Mouse (Mus musculus) neutrophil, adult 5-6 weeks (primary cell): ENCODE data around the gene Rbm19. TPM values are rescaled to one million over a fixed set of nuclear protein-coding genes. Genes with fewer than 3 reads are reported as not detected.

ENCODE experiments used
- ATAC-seq: fragments of 151-379, 151-347 bp; 2 replicates; pipeline ENCODE4 v1.8.0; 2017; ENCODE audit warnings: mild to moderate bottlenecking, moderate TSS enrichment; ENCODE audit not compliant: insufficient number of reproducible peaks, poor library complexity, low FRiP score, severe bottlenecking; ENCODE audit errors: extremely low read depth
- total RNA-seq: library from RNA; stranded (forward); fragments of 200-1000 nt; gene quantifications from 2 replicates; pipeline ENCODE4 v1.2.3, GENCODE M21; 2017

The Rbm19 gene
- total RNA-seq, 1 experiment from 2014 or later = 29.0 TPM

DNA sequence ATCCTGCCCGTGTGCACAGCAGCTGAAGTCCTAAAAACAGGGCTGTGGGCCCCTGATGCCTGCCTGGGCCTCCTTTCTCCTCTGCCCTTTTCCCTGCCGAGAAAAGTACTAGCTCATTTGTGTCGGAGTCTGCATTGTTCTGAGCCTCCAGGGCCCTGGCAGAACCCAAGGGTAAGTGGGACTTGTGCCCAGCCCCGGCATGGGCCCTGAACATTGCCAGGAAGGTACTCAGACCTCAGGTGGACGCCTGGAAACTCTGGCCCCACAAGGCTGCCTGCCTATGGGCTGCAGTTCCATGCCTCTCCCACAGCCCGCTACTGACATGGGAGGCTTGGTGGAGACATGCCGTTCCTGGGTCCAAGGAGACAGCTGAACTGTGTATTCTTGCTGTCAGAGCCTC, 72.3 kb downstream of the Rbm19 start:
- ATAC-seq = no peak

DNA sequence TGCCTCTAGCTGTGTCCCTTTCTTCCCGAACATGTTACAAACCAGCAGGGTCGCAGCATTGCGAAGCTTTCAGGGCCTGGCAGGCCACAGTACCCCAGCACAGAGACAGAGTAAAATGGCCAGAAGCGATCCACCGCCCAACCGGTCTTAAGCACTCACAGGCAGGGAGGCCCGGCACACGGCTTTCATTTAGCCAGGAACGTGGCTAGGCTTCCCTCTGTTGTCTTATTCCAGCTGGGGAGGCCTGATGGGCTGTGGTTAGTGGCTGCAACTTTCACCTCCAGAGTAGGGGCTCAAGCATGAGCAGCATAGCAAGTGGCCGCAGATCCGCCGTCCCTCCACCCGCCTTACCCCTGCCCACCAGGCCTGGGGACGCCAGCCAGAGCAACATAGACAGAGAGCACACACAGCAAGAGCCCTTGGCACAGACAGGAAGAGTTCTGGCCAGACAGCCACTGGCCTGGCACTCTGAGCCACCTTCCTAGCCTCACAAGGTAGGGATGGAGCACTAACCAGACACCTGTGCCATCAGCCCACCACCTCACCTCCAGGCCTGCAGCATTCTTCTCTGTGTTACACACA, 73.8 kb downstream of the Rbm19 start:
- ATAC-seq = no peak

DNA sequence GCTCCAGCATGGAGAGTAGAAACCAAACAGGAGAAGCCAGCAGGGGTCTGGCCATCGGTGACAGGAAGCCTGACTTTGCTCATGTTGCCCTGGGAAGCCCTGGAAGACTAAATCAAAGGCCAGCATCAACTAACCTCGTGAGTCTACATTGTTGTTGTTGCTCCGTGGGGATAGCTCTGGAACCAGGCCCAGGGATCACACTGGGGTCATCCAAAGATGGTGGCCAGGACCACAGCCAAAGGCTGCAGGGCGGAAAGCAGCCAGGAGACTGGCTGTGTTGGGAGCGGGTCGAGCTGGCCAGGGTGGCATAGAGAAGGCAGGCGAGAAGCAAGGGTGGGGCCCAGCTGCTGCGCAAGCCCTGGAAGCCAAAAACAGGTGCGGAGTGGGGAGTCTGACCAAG, 75.4 kb downstream of the Rbm19 start:
- ATAC-seq = no peak

DNA sequence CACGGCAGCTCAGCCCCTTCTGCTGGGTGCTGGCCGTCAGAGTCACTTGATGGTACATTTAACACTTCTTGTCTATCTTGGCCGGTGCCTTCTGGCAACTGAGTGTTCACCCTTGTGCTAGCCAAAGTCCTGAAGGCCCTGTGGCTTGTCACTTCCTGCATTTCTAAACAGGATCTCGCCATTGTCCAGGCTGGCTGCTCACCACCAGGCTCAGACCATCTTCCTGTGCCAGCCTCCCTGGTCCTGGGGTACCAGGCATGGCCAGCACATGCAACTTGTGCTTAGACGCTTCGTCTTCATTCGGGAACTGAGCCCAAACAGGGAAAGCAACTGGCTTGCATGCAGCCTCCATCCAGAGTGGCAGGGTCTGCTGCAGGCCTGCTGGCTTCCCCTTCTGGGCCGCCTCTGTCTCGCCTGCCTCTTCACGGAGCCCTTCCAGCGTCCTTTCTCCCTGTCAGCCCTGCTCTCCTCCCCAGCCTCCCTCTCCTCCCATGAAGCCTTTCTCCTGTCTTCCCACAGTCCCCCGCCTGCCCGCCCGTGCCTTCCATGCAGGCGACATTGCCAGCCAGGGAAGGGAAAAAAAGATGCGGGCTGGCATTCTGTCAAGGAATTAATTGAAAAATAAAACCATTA, 78.2 kb downstream of the Rbm19 start:
- no peak for ATAC-seq

DNA sequence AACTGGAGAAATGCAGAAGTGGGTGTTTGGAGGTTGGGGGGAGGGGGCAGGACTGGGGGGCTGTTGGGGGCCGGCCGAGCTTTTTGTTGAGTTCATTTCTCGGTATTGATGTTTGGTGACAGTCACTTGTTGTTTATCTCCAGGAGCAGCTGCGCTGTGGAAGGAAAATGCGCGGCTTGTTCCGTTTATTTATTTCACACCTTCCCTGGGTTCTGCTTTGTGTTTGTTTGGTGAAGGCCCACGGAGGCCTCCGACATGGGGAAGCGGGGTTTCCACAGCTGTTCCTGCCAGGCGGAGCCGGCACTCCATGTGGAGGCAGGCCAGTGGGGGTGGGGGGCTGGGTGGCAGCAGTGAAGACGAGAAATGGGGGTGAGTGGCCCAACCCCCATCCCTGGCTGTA, 78.7 kb downstream of the Rbm19 start:
- no peak for ATAC-seq

DNA sequence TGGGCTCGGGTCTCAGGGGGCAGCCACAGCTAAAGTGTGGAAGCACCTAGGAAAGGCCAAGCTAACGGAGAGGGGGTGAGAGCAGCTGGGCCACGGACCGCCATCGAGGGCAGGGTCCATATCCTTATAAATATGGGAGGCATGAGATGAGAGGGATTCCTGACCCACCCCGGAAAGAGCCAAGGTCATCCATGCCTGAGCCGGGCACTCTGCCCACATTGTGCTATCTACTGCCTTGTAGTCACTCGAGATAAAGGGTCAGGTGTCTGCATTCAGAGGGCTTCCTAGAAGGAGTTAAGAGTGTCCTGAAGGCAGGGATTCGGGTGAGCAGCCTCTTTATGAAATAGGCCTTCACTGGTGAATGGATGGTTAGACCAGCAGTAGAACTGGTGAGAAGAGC, 80.6 kb downstream of the Rbm19 start:
- no peak for ATAC-seq

DNA sequence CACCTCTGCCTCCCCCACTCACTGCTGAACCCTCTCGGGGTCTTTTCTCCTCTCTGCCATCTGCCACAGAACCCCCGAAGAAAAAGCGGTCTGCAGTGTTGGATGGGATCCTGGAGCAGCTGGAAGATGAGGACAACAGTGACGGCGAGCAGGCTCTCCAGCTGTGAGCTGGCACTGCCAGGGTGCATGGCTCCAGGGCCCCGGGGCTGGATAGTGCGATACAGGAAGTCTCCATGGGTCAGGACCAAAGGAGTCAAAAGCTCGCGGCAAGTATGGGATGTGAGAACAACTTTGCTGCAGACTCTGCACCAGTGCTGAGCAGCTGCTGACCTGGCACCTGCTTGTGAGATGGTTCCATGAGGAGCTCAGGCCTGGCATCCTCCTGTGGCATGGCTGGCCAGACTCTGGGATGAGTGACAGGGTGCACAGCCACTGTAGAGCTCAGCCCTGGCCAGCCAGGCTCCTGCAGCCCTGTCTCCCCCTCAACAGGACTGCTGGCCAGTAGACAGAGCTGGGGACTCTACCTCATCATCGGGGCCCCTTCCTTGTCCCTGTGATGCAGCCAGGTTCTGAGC, 81.6 kb downstream of the Rbm19 start:
- ATAC-seq = no peak

DNA sequence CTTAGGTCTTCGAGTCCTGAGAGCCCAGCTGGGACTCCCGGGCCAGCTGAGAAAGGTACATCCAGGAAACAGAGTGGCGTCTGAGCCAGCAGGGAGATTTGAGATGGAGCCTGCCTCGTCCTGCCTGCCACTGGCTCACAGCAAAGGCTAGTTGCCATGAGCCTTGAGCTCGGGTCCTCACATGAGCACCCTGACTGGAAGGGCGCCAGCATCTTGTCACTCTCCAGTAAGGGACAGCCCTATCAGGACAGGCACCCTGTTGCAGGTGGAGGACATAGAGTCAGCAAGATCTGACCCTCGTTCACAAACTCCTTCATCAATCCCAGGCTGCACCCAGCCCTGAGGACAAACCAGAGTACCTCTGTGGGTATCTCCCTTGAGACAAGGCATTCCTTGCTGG, 83.6 kb downstream of the Rbm19 start:
- ATAC-seq = no peak

DNA sequence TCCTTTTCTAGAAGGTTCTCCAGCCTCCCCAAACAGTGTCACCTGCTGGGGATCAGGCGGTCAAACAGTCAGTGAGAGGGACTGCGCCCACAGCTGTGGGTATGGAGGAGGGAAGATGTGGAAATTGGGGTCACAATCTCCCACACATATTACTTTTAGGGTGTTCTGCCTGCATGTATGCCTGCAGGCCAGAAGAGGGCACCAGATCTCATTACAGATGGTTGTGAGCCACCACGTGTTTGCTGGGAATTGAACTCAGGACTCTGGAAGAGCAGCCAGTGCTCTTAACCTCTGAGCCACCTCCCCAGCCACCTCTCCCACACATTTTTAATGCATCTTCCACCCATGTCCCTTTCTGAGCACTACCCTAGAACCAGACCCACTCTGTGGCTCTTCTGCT, 88.1 kb downstream of the Rbm19 start:
- ATAC-seq = no peak

DNA sequence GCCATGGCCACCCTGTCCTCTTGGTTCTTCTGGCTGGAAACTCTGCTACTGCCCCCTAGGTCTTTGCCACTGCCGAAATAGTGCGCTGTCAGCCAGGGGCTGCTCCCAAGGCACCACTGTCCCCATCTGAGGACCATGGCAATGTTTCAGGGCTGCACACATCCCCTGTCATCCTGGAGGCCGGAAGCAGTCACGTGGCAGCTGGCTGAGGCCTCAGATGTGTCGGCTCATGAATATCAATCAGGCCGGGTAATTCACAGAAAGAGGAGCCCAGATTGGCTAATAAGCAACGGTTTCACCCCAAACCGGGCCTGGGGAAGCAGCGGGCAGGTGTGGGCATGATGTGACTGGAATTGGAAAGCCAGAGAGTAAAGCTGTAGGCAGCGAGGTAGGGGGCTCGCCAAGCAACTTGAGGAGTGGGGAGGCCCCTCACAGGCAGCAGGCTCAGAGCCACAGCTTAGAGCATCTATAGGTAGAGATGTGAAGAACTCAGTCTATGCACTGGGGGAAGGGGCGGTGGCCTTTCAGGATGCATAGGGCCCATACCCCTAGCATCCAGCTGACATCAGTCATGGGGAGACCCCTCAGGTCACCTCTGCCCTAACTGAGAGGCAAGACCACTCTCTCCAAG, 90.2 kb downstream of the Rbm19 start:
- ATAC-seq = no peak

DNA sequence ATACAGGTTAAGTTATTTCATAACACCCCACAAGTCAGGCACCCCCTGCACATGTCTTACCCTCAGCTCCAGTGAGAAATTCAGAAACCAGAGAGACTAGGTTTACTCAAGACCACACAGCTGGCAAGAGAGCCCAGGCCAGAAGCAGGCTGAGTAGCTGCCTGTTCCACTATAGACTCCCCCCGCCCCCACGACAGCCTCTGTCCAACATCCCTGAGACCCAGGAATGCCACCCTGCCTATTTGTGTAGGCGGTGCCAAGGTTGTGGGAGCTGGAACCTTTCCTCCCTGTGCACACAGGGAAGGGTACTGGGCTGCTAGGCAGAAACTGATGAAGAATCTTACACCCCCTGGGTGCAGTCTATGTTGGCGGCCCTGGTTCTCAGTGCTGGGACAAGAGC, 91.2 kb downstream of the Rbm19 start:
- ATAC-seq = no peak

DNA sequence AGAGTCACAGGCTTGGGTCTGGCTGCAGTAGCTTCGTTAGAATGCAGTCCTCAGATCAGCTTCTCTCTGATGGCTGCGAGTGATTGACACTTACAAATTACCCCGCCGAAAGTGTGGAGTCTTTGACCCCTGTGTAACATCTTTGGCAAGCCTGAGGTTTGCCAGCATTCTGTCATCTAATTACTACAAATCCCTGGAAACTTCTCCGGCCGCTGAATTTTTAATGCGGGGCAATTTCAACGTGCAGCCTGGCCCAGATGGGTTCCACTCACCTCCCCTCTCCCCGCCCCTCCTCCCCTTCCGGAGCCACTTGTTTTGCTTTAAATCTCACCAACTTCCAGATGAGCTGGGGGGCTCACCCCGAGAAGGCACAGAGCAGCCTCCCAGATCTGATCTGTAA, 94.4 kb downstream of the Rbm19 start:
- no peak for ATAC-seq

DNA sequence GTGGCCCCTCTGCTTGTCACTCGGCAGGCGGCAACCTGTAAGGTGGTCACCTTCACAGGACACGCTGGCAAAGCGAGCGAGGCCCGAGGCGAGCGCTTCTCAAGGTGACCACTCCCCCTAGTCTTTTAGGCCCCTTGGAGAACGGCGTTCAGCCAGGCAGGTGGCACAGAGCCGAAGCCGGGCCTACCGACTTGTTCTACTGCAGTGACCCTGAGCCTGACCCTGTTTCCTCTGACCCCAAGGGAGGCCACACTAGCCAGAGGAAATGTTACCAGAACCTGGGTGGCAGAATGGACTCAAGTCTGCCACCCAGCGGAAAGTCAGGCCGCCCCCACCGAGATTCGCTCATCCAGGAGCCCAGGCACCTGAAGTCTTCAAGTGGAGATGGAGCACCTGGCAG, 94.9 kb downstream of the Rbm19 start:
- no peak for ATAC-seq

DNA sequence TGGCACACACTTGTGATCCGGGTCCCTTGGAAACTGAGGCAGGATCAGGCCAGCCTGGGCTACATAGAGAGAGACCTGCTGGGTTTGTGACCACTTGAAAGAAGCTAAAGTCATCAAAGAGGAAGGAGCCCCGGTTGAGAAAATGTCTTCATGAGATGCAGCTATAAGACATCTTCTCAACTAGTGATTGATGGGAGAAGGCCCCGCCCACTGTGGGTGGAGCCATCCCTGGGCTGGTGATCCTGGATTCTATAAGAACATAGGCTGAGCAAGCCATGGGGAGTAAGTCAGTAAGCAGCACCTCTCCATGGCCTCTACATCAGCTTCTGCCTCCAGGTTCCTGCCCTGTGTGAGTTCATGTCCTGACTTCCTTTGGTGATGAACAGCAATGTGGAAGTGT, 98.2 kb downstream of the Rbm19 start:
- ATAC-seq = no peak

DNA sequence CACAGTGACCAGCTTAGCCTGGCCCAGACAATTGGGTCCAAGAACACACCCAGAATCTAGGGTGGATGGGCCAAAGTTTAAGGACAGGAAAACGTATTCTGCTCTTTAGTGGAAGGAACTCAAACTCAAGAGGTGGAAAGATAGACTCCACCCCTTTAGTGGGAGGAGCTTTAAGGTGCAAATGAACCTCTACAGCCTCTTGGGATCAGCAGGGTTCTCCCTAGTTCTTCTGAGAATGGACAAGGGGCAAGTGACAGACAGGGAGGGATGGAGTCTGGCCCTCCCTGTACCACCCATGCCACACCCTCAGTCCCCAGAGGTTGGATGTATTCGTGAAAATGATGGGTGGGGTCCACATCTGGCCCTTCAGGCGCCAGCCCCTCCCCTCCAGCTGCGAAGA, 105.0 kb downstream of the Rbm19 start:
- ATAC-seq = no peak

DNA sequence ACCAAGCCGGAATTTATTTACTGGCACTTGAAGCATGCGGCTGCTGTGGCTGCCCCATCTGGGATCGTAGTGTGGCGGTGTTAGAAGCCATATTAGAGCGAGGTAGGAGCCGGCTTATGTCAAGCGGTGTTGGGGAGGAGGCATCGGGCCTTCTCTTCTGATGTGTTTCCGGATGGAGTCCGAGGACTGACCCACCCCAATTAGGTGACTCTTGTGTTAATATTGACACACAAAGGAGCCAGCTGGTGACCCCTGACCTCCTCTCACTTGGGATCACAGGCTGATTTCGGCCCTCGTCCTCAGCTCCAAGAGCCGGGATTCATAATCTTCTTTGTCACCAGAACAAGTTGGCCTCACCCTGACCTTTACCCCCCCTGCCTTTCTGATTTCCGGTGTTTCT, 109.1 kb downstream of the Rbm19 start:
- ATAC-seq = no peak

DNA sequence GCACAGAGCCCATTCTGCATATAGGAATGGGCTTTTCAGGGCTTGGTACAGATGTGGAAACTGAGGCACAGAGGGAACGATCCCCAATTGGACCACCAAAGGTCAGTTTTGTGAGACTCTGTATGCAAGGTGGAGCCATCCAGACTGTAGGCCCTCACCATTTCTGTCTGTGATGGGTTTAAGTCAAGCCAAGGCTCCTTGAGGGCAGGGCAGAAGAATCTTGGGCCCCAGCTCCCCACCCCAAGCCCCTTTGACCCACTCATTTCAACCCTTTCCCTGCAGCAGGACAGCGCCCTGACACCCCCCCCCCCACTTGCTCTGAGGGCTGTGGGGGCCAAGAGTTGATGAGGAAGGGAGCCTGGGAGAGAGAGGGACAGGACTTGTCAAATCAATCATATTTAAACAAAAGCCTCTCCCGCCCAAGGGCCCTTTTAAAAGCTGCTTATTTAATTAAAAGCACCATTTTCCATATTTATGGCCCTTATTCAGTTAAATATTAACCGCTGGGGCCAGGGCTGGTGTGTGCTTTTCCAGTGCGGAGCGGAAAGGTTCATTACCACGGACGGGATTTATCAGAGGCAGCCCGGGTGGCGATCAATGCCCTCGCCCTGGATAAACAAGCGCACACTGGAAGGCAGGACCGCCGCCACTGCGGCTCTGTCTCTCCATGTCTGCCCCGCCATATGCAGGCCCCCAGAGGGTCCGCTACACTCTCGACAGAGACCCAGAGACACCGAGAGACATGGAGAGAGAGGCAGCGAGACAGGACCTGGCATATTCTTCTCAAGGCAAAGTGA, 112.5 kb downstream of the Rbm19 start:
- ATAC-seq = no peak

DNA sequence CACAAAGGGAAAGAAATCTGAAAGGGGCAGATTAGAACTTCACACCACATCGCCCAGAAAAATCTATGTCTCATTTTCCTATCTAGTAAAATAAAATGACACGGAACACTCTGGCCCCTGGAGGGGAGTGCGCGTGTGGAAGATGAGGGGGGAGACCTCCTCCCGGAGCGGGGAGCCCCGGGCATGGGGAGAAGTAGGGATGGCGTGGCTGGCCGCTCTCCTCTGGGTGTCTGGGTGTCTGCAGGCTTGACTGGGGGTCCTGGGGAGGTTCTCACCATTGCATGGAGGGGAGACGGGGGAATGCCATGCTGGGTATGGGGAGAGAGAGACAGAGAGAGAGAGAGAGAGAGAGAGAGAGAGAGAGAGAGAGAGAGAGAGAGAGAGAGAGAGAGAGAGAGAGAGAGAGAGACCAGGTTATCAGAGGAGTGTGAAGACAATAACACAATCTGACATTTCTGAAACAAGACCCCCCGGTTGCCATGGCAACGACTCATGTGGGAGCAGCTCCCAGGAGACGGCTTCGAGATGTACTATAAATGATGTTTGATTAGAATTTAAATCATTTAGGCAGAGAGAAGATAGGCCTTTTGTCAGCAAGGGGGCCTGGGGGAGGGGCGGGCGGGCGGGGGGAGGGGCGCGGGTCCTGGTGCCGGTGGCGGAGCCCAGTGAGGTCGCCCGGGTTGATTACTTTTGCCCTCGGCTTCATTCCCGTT, 115.3 kb downstream of the Rbm19 start:
- no peak for ATAC-seq

DNA sequence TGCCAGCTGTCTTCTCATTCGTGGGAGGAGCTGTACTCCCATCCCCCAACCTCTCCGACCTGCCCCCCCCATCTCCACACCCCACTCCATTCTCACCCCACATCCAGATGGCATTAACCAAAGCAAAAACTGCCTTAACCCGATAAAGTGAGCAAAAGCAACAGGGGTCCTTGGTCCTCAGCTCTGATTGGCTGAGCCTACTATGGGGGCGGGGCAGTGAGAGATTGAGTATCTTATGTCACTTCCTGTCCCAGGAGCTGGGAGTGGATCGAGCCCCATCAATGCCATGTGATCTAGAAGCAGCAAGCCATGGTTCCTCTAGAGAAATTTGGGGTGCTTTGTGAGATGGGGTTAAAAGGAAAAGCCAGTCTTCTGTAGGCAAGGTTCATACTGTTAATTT, 118.9 kb downstream of the Rbm19 start:
- no peak for ATAC-seq
